Mouse (Mus musculus) heart, embryonic 15.5 days (tissue): ENCODE data around the gene Arhgap29. TPM values are rescaled to one million over a fixed set of nuclear protein-coding genes. Genes with fewer than 3 reads are reported as not detected.

Experiments used
- ATAC-seq: fragments of 200-750 bp; cut with Nextera tagmentation; replicated peaks from 2 replicates; pipeline ENCODE4 v1.8.0; 2017; ENCODE audit warnings: low read depth, moderate TSS enrichment; ENCODE audit not compliant: insufficient number of reproducible peaks, insufficient read depth, low FRiP score
- H3K27ac ChIP-seq: fragments of 300-500 bp; sonication (generic); 2 replicates; pipeline ENCODE4 v1.5.1; 2015; ENCODE audit warnings: mild to moderate bottlenecking, inconsistent platforms
- H3K27me3 ChIP-seq: fragments of 300-500 bp; sonication (generic); 2 replicates; pipeline ENCODE4 v1.6.1; 2015; ENCODE audit warnings: inconsistent platforms
- H3K36me3 ChIP-seq: fragments of 300-500 bp; sonication (generic); 2 replicates; pipeline ENCODE4 v1.6.1; 2015; ENCODE audit warnings: mild to moderate bottlenecking, inconsistent platforms
- H3K4me1 ChIP-seq: fragments of 300-500 bp; sonication (generic); replicated peaks from 2 replicates; pipeline ENCODE4 v1.6.1; 2015; ENCODE audit warnings: inconsistent platforms
- H3K4me2 ChIP-seq: fragments of 300-500 bp; sonication (generic); 2 replicates; pipeline ENCODE4 v1.6.1; 2015; ENCODE audit warnings: inconsistent platforms, mild to moderate bottlenecking, moderate library complexity
- H3K4me3 ChIP-seq: fragments of 300-500 bp; sonication (generic); 2 replicates; pipeline ENCODE4 v1.5.1; 2015; ENCODE audit warnings: mild to moderate bottlenecking, inconsistent platforms
- H3K9ac ChIP-seq: fragments of 300-500 bp; sonication (generic); 2 replicates; pipeline ENCODE4 v1.6.1; 2015; ENCODE audit warnings: mild to moderate bottlenecking, inconsistent platforms
- H3K9me3 ChIP-seq: fragments of 300-500 bp; sonication (generic); replicated peaks from 2 replicates; pipeline ENCODE4 v1.6.1; 2016; ENCODE audit warnings: inconsistent platforms
- WGBS: fragments of 180-500 bp; shearing (Covaris S2); methylation state at CpG from one replicate; pipeline ENCODE4 v1.1.7; 2015; ENCODE audit warnings: mixed read lengths; 5-methylcytosine and 5-hydroxymethylcytosine counted together
- polyA plus RNA-seq: library from polyadenylated mRNA; unstranded; fragments of >200 nt; fragmentation: Nextera tagmentation; extraction: Ambion mirVana; gene quantifications from 2 replicates; pipeline ENCODE4 v1.2.1, GENCODE M21; 2015

Arhgap29 gene
- polyA plus RNA-seq, 1 experiment from 2014 or later = 45.3 TPM

- WGBS = 69% methylated on average over 7 of the region's 7 CpGs
- no peaks in the 10 kb centered on the region for H3K9me3 ChIP-seq
- no peaks in the 10 kb centered on the region for H3K36me3 ChIP-seq
- H3K4me1 ChIP-seq = no peaks in the 10 kb centered on the region
- no peak overlapping the region for H3K4me3 ChIP-seq
- H3K27me3 ChIP-seq = no peaks in the 10 kb centered on the region
- H3K4me2 ChIP-seq = no peak overlapping the region
- no peak overlapping the region for H3K27ac ChIP-seq
- no peak for ATAC-seq
- no peak overlapping the region for H3K9ac ChIP-seq
These were observed 34.7 kb upstream of the Arhgap29 start for GRCm38 (mm10) chr3:121917658-121918057.

GRCm38 (mm10) chr3:121919961-121920360 is 32.4 kb upstream of the Arhgap29 start:
- ATAC-seq = no peak
- 68% methylated on average over 5 of the region's 5 CpGs for WGBS
- no peak overlapping the region for H3K27ac ChIP-seq

GRCm38 (mm10) chr3:121920769-121921168 is 31.6 kb upstream of the Arhgap29 start:
- Histone ChIP-seq H3K27me3 (no peaks in the 10 kb centered on the region), H3K4me3 (no peak overlapping the region), H3K36me3 (no peaks in the 10 kb centered on the region), H3K9ac (no peak overlapping the region), H3K27ac (no peak overlapping the region), H3K4me1 (peaks cover 10% of the 10 kb centered on the region), H3K4me2 (no peak overlapping the region), H3K9me3 (no peaks in the 10 kb centered on the region)
- ATAC-seq = no peak
- WGBS = 65% methylated on average over 3 of the region's 3 CpGs

More at GRCm38 (mm10) chr3:121919961-121920360, 32.4 kb upstream of the Arhgap29 start:
- Histone ChIP-seq H3K36me3 (no peaks in the 10 kb centered on the region), H3K27me3 (no peaks in the 10 kb centered on the region), H3K4me3 (no peak overlapping the region), H3K9me3 (no peaks in the 10 kb centered on the region), H3K4me1 (peaks cover 6% of the 10 kb centered on the region; the same call in 1 of the 2 replicates), H3K4me2 (no peak overlapping the region), H3K9ac (no peak overlapping the region)

- no peak overlapping the region for H3K27ac ChIP-seq
- H3K4me3 ChIP-seq = no peak overlapping the region
- H3K4me2 ChIP-seq = no peak overlapping the region
- peaks cover 10% of the 10 kb centered on the region for H3K4me1 ChIP-seq
- no peak for ATAC-seq
- H3K9ac ChIP-seq = no peak overlapping the region
- no peaks in the 10 kb centered on the region for H3K36me3 ChIP-seq
- no peaks in the 10 kb centered on the region for H3K27me3 ChIP-seq
- no peaks in the 10 kb centered on the region for H3K9me3 ChIP-seq
- WGBS = 52% methylated on average over 11 of the region's 11 CpGs
These were observed 27.4 kb upstream of the Arhgap29 start for GRCm38 (mm10) chr3:121924768-121925486.

- no peak overlapping the region for H3K27ac ChIP-seq
- no peaks in the 10 kb centered on the region for H3K27me3 ChIP-seq
- WGBS = 78% methylated on average over 3 of the region's 3 CpGs
These were observed 24.7 kb upstream of the Arhgap29 start for GRCm38 (mm10) chr3:121927601-121928000.

GRCm38 (mm10) chr3:121932815-121933214 is 19.5 kb upstream of the Arhgap29 start:
- H3K27ac ChIP-seq = no peak overlapping the region
- H3K36me3 ChIP-seq = no peaks in the 10 kb centered on the region
- no peaks in the 10 kb centered on the region for H3K9me3 ChIP-seq
- no peak for ATAC-seq
- H3K4me3 ChIP-seq = no peak overlapping the region
- 67% methylated on average over 4 of the region's 4 CpGs for WGBS
- H3K4me1 ChIP-seq = no peaks in the 10 kb centered on the region
- no peak overlapping the region for H3K9ac ChIP-seq
- no peak overlapping the region for H3K4me2 ChIP-seq
- H3K27me3 ChIP-seq = no peaks in the 10 kb centered on the region

More at GRCm38 (mm10) chr3:121927601-121928000, 24.7 kb upstream of the Arhgap29 start:
- Histone ChIP-seq H3K4me1 (peaks cover 10% of the 10 kb centered on the region), H3K9me3 (no peaks in the 10 kb centered on the region), H3K36me3 (no peaks in the 10 kb centered on the region), H3K9ac (no peak overlapping the region), H3K4me3 (no peak overlapping the region), H3K4me2 (no peak overlapping the region)
- ATAC-seq = no peak

DNA sequence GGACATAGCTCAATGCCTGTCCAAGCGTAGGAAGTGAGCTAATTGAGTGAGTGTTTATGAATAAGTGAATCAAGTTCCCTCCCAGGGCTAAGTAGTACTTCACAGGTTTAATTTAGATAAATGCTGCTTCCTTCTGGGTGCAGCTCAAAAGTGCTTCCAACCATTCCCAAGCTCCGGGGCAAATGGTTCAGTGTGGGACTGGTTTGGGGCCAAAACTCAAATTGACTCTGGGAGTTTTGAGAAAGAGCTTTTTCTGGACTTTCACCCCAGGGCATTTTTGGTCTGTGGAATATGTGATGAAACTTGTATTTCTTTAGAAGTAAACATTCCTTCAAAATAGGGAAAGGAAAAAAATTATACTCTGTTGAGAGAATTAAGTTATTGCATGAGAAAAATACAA is 16.1 kb upstream of the Arhgap29 start:
- H3K4me3 ChIP-seq = no peak overlapping the region
- H3K27ac ChIP-seq = no peak overlapping the region
- no peaks in the 10 kb centered on the region for H3K27me3 ChIP-seq
- H3K4me1 ChIP-seq = peaks cover 11% of the 10 kb centered on the region
- no peak overlapping the region for H3K4me2 ChIP-seq
- no peaks in the 10 kb centered on the region for H3K36me3 ChIP-seq
- no peaks in the 10 kb centered on the region for H3K9me3 ChIP-seq
- H3K9ac ChIP-seq = no peak overlapping the region
- WGBS = 60% methylated on average over 2 of the region's 2 CpGs
- ATAC-seq = no peak

GRCm38 (mm10) chr3:121937036-121937435 is 15.3 kb upstream of the Arhgap29 start:
- peaks cover 14% of the 10 kb centered on the region for H3K4me1 ChIP-seq
- no peak for ATAC-seq
- H3K36me3 ChIP-seq = no peaks in the 10 kb centered on the region
- H3K27ac ChIP-seq = no peak overlapping the region
- H3K4me2 ChIP-seq = no peak overlapping the region
- H3K9ac ChIP-seq = no peak overlapping the region
- 84% methylated on average over 6 of the region's 6 CpGs for WGBS
- H3K4me3 ChIP-seq = no peak overlapping the region
- no peaks in the 10 kb centered on the region for H3K27me3 ChIP-seq
- no peaks in the 10 kb centered on the region for H3K9me3 ChIP-seq

DNA sequence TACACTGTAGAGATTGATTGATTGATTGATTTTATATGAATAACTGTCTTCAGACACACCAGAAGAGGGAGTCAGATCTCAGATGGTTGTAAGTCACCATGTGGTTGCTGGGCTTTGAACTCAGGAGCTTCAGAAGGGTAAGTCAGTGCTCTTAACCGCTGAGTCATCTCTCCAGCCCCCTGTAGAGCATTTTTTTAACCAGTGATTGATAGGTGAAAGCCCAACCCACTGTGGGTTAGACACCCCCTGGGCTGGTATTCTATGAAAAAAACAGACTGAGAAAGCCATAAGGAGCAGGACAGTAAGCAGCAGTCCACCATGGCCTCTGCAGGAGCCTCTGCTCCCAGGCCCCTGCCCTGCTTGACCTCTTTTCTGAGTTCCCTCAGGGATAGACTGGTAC is 12.7 kb upstream of the Arhgap29 start:
- 61% methylated on average over 1 of the region's 1 CpGs for WGBS

GRCm38 (mm10) chr3:121940094-121940889 is 12.0 kb upstream of the Arhgap29 start:
- 56% methylated on average over 8 of the region's 8 CpGs for WGBS
- Histone ChIP-seq H3K9me3 (no peaks in the 10 kb centered on the region), H3K4me2 (no peak overlapping the region), H3K27ac (peak overlapping the region; percentile 32; the same call in 1 of the 2 replicates), H3K9ac (no peak overlapping the region), H3K4me1 (peaks cover 14% of the 10 kb centered on the region), H3K4me3 (no peak overlapping the region), H3K36me3 (no peaks in the 10 kb centered on the region), H3K27me3 (no peaks in the 10 kb centered on the region)
- no peak for ATAC-seq

More for the DNA sequence above, 12.7 kb upstream of the Arhgap29 start:
- Histone ChIP-seq H3K27me3 (no peaks in the 10 kb centered on the region), H3K36me3 (no peaks in the 10 kb centered on the region), H3K4me1 (peaks cover 14% of the 10 kb centered on the region), H3K9ac (no peak overlapping the region), H3K4me2 (no peak overlapping the region), H3K4me3 (no peak overlapping the region), H3K9me3 (no peaks in the 10 kb centered on the region), H3K27ac (no peak overlapping the region)
- no peak for ATAC-seq

- H3K9me3 ChIP-seq = no peaks in the 10 kb centered on the region
- H3K4me1 ChIP-seq = peaks cover 14% of the 10 kb centered on the region
- H3K36me3 ChIP-seq = no peaks in the 10 kb centered on the region
- no peaks in the 10 kb centered on the region for H3K27me3 ChIP-seq
- H3K4me2 ChIP-seq = no peak overlapping the region
- 0 out of 2 replicates have a peak, but pooled peaks have one; percentile 27 for ATAC-seq
- 63% methylated on average over 11 of the region's 11 CpGs for WGBS
- no peak overlapping the region for H3K9ac ChIP-seq
- no peak overlapping the region for H3K4me3 ChIP-seq
- H3K27ac ChIP-seq = 0 out of 2 replicates have a peak overlapping the region, but pooled peaks have one; percentile 40
These were observed 11.1 kb upstream of the Arhgap29 start for GRCm38 (mm10) chr3:121941204-121941745.
